Mouse (Mus musculus) myocyte (in vitro differentiated cells): ENCODE data around the gene Gm9857. TPM values are rescaled to one million over a fixed set of nuclear protein-coding genes. Genes with fewer than 3 reads are reported as not detected.
A peak's percentile ranks its signal among the peaks of the same experiment; 100 is the strongest.

Source experiments
- H3K27me3 ChIP-seq: one replicate; pipeline ENCODE4 v1.6.1; 2011; ENCODE audit not compliant: control insufficient read depth, insufficient read depth, insufficient read length
- H3K36me3 ChIP-seq: one replicate; pipeline ENCODE4 v1.6.1; 2011; ENCODE audit not compliant: control insufficient read depth, insufficient read depth
- H3K4me2 ChIP-seq: one replicate; pipeline ENCODE4 v1.6.1; 2011; ENCODE audit warnings: low read depth, control low read depth
- H3K4me3 ChIP-seq: one replicate; pipeline ENCODE4 v1.5.1; 2011; ENCODE audit warnings: mild to moderate bottlenecking, control low read depth, moderate library complexity
- H3K79me2 ChIP-seq: one replicate; pipeline ENCODE4 v1.6.1; 2011; ENCODE audit not compliant: control insufficient read depth, insufficient read depth
- H3ac ChIP-seq: one replicate; pipeline ENCODE4 v1.6.1; 2011; ENCODE audit not compliant: control insufficient read depth, insufficient read length
- CEBPB ChIP-seq: IDR thresholded peaks from 2 replicates; pipeline ENCODE4 v1.6.1; 2011; ENCODE audit warnings: mild to moderate bottlenecking, moderate library complexity; ENCODE audit not compliant: poor library complexity, insufficient read depth, severe bottlenecking
- E2F4 ChIP-seq: IDR thresholded peaks from one replicate; pipeline ENCODE4 v1.6.1; 2011; ENCODE audit warnings: mild to moderate bottlenecking, control low read depth, moderate library complexity; ENCODE audit not compliant: insufficient read depth
- MAX ChIP-seq: IDR thresholded peaks from one replicate; pipeline ENCODE4 v1.6.1; 2011; ENCODE audit warnings: low read depth, mild to moderate bottlenecking, control low read depth
- MYOD1 ChIP-seq, 3 experiments: IDR thresholded peaks; one replicate each; pipeline ENCODE4 v1.6.1; 2011; ENCODE audit warnings: control low read depth in 2 of 3, low read depth in 2 of 3, mild to moderate bottlenecking in 2 of 3, moderate library complexity in 1 of 3; ENCODE audit not compliant: insufficient read length in 2 of 3, control insufficient read depth in 1 of 3
- MYOG ChIP-seq, 3 experiments: IDR thresholded peaks; one replicate each; pipeline ENCODE4 v1.6.1; 2011; ENCODE audit warnings: control low read depth in 2 of 3, low read depth in 2 of 3, mild to moderate bottlenecking in 2 of 3; ENCODE audit not compliant: insufficient read length in 2 of 3, control insufficient read depth in 1 of 3, insufficient read depth in 1 of 3
- POLR2A ChIP-seq: IDR thresholded peaks from one replicate; pipeline ENCODE4 v1.6.1; 2011; ENCODE audit warnings: low read depth, mild to moderate bottlenecking, control low read depth, moderate library complexity; ENCODE audit not compliant: insufficient read length
- POLR2AphosphoS2 ChIP-seq: IDR thresholded peaks from one replicate; pipeline ENCODE4 v1.6.1; 2011; ENCODE audit warnings: low read depth, control low read depth; ENCODE audit not compliant: insufficient read length
- REST ChIP-seq: IDR thresholded peaks from one replicate; pipeline ENCODE4 v1.6.1; 2011; ENCODE audit warnings: mild to moderate bottlenecking, control low read depth, moderate library complexity; ENCODE audit not compliant: insufficient read depth, insufficient read length
- SRF ChIP-seq: IDR thresholded peaks from one replicate; pipeline ENCODE4 v1.6.1; 2011; ENCODE audit warnings: low read depth; ENCODE audit not compliant: control insufficient read depth, insufficient read length
- TCF12 ChIP-seq: IDR thresholded peaks from one replicate; pipeline ENCODE4 v1.6.1; 2011; ENCODE audit warnings: mild to moderate bottlenecking, control low read depth; ENCODE audit not compliant: poor library complexity, insufficient read depth, severe bottlenecking
- TCF3 ChIP-seq: IDR thresholded peaks from one replicate; pipeline ENCODE4 v1.6.1; 2011; ENCODE audit warnings: low read depth, control low read depth; ENCODE audit not compliant: insufficient read length
- USF1 ChIP-seq: IDR thresholded peaks from one replicate; pipeline ENCODE4 v1.6.1; 2011; ENCODE audit warnings: low read depth, mild to moderate bottlenecking, control low read depth, moderate library complexity
- polyA plus RNA-seq: library from polyadenylated mRNA; unstranded; fragments of >200 nt; fragmentation: generic; extraction: Trizol; gene quantifications from one replicate; pipeline ENCODE4 v1.2.1, GENCODE M21; 2012; ENCODE audit warnings: missing spikeins

Gm9857 gene
- polyA plus RNA-seq, 1 experiment: not detected

DNA sequence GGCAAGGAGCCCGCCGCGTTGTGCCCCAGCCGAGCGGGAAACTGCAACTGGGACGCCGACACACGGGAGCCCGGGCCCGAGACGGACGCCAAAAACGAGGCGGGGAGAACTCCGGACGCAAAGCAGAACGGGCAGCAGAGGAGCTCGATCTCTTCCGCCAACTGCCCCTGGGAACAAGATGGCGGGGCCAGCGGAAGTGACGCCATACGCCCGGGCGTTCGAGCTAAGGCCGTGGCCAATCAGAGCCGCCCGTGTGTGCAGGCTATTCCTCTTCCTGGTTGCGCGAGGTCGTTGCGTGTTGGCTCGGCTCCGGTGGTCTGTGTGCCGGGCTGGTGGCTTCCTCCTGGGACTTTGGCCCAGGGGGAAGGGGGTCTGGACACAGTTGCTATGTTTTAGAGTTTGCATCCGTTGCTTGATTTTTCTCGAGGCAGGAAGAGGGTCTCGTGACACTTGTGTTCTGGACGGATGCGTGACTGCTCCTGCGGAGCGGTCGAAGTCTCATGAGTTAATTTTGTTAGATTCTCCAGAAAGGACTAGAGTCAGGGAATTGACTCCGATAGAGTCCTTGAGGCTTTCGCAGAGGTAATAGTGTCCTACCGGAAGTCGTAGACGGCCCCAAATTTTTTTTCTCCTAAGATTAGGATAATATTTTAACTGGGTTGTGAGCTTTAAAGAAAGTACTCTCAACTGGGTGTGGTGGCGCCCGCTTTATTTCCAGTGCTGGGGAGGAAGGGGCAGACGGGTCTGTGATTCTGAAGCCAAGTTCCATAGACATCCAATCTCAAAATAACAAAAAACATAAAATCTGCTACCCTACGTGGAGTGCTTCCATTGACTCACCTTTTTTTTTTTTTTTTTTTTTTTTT lies 28.5 kb downstream of the Gm9857 start, which contains the start of gene Prpf38b:
Gene Prpf38b (minus strand): TSS at position 180 of the 866 bp plus-strand sequence.
- Histone ChIP-seq H3K4me2 (peak within 1 kb of the TSS; percentile 93), H3K36me3 (peaks cover 19% of the 10 kb centered on the region), H3K79me2 (peaks cover 47% of the 10 kb centered on the region), H3K27me3 (no peaks in the 10 kb centered on the region), H3ac (peak within 1 kb of the TSS; percentile 98), H3K4me3 (peak within 1 kb of the TSS; percentile 99)
- TF ChIP-seq MYOG (IDR thresholded peaks at IDR 0.05; ENCODE audit: control insufficient read depth in 1 of 3, insufficient read depth in 1 of 3, insufficient read length in 2 of 3, low read depth in 2 of 3) (no peak), SRF (peak; percentile 10), MAX (no peak), POLR2A (peak; percentile 86), POLR2AphosphoS2 (peak; percentile 90)

DNA sequence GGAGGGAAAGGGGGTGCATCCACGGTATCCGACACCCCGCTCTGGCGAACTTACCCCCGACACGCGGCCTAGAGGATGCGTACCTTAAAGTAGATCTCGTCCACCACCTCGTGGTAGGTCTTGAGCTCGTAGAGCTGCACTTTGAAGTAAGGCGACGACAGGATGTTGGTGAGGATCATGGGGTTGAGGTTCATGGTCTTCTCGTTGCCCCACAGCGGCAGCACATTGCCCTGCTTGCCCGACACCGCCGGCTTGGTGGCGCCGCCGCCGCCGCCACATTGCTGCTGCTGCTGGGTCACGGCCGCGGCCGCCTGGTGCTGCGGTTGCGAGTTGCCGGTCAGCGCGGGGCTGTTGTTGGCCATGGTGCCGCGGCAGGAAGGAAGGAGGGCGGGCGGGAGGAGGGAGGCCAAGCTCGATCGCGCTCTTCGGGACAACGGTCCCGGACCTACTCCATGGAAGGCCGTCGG lies 29.1 kb downstream of the Gm9857 start:
- Histone ChIP-seq H3K36me3 (peaks cover 25% of the 10 kb centered on the region), H3K27me3 (no peaks in the 10 kb centered on the region), H3K79me2 (peaks cover 53% of the 10 kb centered on the region), H3K4me3 (peak overlapping the region; percentile 99), H3K4me2 (peak overlapping the region; percentile 93), H3ac (peak overlapping the region; percentile 98)
- TF ChIP-seq POLR2AphosphoS2 (no peak), MYOG (IDR thresholded peaks at IDR 0.05; ENCODE audit: control insufficient read depth in 1 of 3, insufficient read depth in 1 of 3, insufficient read length in 2 of 3, low read depth in 2 of 3) (peak in 2 of 3 experiments; percentile 5 to 16), REST (peak; percentile 1), E2F4 (no peak)

DNA sequence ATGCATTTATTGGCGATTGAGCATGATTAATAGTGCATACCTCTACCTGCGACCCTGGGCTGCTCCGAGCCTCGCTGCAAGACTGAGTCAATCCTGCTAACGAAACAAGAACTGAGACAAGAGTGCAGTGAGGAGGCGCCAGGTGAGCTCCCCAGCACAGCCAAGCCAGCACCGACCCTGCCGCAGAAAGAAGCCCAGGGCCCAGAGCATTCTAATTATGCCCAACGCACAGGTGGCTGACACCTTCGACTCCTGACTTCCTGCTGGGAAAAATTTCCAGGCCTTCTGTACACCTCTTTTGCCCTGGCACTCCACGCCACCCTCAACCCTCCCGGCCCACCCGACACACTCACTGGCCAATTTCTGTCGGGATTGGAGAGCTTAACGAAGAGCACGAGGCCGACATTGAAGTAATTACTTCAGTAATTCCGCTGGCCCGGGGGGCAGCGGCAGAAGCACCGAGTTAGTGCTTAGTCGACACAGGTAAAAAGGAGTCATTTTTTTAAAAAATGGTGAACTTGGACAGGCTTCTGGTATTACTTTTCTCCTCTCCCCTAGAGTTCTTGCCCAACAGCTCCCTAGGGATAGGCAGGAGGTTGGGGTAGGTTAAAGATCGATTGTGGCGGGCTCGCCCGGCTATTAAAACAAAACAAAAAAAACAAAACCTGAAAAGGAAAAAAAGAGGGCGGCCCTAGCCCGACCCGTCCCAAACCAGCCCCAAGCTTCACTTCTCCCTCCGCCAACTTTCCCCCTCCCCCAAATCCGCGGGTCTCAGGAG lies 29.8 kb downstream of the Gm9857 start:
- TF ChIP-seq SRF: no peak
- TF ChIP-seq TCF12: no peak
- no peak for TF ChIP-seq POLR2AphosphoS2
- no peak for TF ChIP-seq POLR2A
- TF ChIP-seq USF1: no peak
- TF ChIP-seq E2F4: no peak
- no peak for TF ChIP-seq MYOG (IDR thresholded peaks at IDR 0.05; ENCODE audit: control insufficient read depth in 1 of 3, insufficient read depth in 1 of 3, insufficient read length in 2 of 3, low read depth in 2 of 3)
- no peak for TF ChIP-seq MYOD1 (IDR thresholded peaks at IDR 0.05; ENCODE audit: control insufficient read depth in 1 of 3, insufficient read length in 2 of 3, low read depth in 2 of 3)
- TF ChIP-seq MAX: no peak
- no peak for TF ChIP-seq REST
- no peak for TF ChIP-seq TCF3
- no peak for TF ChIP-seq CEBPB
- Histone ChIP-seq H3ac (peak overlapping the region; percentile 98), H3K4me3 (peak overlapping the region; percentile 99), H3K4me2 (peak overlapping the region; percentile 93), H3K79me2 (peaks cover 53% of the 10 kb centered on the region), H3K27me3 (no peaks in the 10 kb centered on the region), H3K36me3 (peaks cover 32% of the 10 kb centered on the region)

DNA sequence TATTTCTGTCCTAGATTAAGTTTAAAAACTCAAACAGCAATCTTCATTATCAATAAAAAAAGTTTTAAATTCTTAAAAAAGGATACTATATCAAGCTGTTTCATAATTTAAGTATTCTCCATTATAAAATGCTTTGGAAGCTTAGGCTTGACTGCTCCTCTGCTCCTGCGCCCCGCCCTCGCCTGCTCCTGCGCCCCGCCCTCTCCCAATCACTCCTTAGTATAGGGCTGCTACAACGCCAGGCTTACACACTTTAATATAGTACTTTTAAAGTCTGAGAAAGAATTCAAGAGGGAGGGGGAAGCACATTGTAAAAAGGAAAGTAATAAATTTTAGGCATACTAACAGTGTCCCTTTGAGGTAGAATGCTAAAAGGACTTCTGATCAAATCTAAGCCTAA lies 37.3 kb downstream of the Gm9857 start:
- TF ChIP-seq REST (no peak), CEBPB (no peak), MYOG (IDR thresholded peaks at IDR 0.05; ENCODE audit: control insufficient read depth in 1 of 3, insufficient read depth in 1 of 3, insufficient read length in 2 of 3, low read depth in 2 of 3) (no peak), E2F4 (no peak), SRF (no peak), USF1 (no peak), TCF12 (no peak), MYOD1 (IDR thresholded peaks at IDR 0.05; ENCODE audit: control insufficient read depth in 1 of 3, insufficient read length in 2 of 3, low read depth in 2 of 3) (no peak), TCF3 (no peak), POLR2A (no peak), POLR2AphosphoS2 (no peak), MAX (no peak)
- peaks cover 72% of the 10 kb centered on the region for H3K36me3 ChIP-seq
- H3ac ChIP-seq: no peak overlapping the region
- H3K27me3 ChIP-seq: no peaks in the 10 kb centered on the region
- H3K4me2 ChIP-seq: no peak overlapping the region
- H3K4me3 ChIP-seq: no peak overlapping the region
- peaks cover 18% of the 10 kb centered on the region for H3K79me2 ChIP-seq
